Comparison of ENCODE assay signal across 10 mouse cellular contexts in the genomic region with DNA sequence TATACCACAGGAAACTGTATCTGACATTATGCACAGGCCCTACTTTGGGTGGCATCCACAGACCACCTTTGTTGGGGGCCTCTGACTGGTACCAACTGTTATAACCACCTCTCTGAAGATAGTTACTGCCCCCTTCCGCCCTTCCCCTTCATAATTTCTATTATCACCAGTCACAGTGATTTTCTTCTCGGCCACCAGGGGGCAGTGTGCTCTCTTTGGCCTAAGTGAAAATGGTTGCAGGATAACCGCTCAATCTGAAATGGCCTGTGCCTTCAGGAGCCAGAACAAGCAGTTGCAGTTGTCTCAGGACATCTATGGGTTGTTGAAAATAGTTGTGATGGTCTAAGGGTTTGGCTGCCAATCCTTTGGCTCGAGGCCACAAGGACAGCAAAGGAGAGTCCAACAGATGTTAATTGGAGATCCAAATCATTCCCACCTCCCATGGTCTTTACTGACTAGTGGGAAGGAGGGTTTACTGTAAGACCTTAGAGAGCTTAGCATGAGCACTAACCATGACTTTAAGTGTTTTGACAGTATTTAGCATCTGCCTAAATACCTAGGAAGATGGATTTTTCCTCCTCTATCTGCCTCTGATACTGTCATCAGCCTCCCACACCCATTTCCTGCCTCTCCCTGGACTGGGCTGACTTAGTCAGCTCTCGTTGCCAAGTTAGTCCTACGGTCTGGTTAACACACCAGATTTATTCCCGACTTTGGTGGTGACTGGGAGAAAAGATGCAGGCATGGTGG. TPM values are rescaled to one million over a fixed set of nuclear protein-coding genes. Genes with fewer than 3 reads are reported as not detected.
DNase-seq lines count a peak whose midpoint lies in the region; ATAC-seq lines count a peak whose summit lies in the region.
"Had no signal": no experiment of that assay in that cellular context is flagged by ENCODE, and none has a peak within 500 bp of the region (broad histone marks: within the 10 kb centered on the region; RNA-seq: fewer than 3 reads in every experiment).

No protein-coding gene starts in this region.

- no peak overlapping the region for H3K9ac ChIP-seq in heart, embryonic 11.5 days (ENCODE audit: low read depth, low read length)
- H3K9ac ChIP-seq: embryonic facial prominence, embryonic 13.5 days; liver, embryonic 13.5 days had no signal

- WGBS in heart, embryonic 11.5 days (ENCODE audit: insufficient replicate concordance), result 21% methylated on average over 7 of the region's 7 CpGs
- WGBS in macrophage (ENCODE audit: missing documents), result 14% methylated on average over 7 of the region's 7 CpGs

- no peak overlapping the region for H3K4me3 ChIP-seq in heart, embryonic 11.5 days (ENCODE audit: low read depth, low read length)
- H3K4me3 ChIP-seq in macrophage (ENCODE audit: inconsistent target), result no peak overlapping the region
- H3K4me3 ChIP-seq: embryonic facial prominence, embryonic 13.5 days; liver, embryonic 13.5 days had no signal

- no peak for ATAC-seq in heart, embryonic 11.5 days (replicated peaks; ENCODE audit: insufficient number of reproducible peaks, low FRiP score, low TSS enrichment)

- peak; percentile 53 to 61 for DNase-seq in heart, adult 18-20 months
- DNase-seq in urinary bladder, postnatal 25 days (ENCODE audit: low spot score), result peak; percentile 53
- no peak for DNase-seq in urinary bladder, adult 18-20 months (ENCODE audit: low spot score in 2 of 2)
- DNase-seq in cerebellum, postnatal 10 days, result peak; percentile 73 to 78
- peak; percentile 57 for DNase-seq in heart, postnatal 4 days
- DNase-seq in layer of hippocampus, adult 9-11 months, result no peak
- DNase-seq: liver, embryonic 13.5 days had no signal

- H3K4me1 ChIP-seq in heart, embryonic 11.5 days (ENCODE audit: control insufficient read depth, insufficient read depth, low read length), result no peaks in the 10 kb centered on the region

- H3K27ac ChIP-seq in heart, embryonic 11.5 days (ENCODE audit: low read depth, low read length), result no peak overlapping the region
- peak overlapping the region; percentile 18 for H3K27ac ChIP-seq in macrophage
- H3K27ac ChIP-seq: embryonic facial prominence, embryonic 13.5 days; liver, embryonic 13.5 days had no signal

- H3K79me2 ChIP-seq in macrophage (ENCODE audit: inconsistent target), result no peaks in the 10 kb centered on the region

- no peaks in the 10 kb centered on the region for H3K9me3 ChIP-seq in heart, embryonic 11.5 days (replicated peaks; ENCODE audit: control insufficient read depth, low read length)
- H3K9me3 ChIP-seq: embryonic facial prominence, embryonic 13.5 days; liver, embryonic 13.5 days had no signal

- no peaks in the 10 kb centered on the region for H3K36me3 ChIP-seq in heart, embryonic 11.5 days (ENCODE audit: control insufficient read depth, insufficient read depth, low read length)
- no peaks in the 10 kb centered on the region for H3K36me3 ChIP-seq in macrophage (ENCODE audit: inconsistent target)
- H3K36me3 ChIP-seq: embryonic facial prominence, embryonic 13.5 days; liver, embryonic 13.5 days had no signal

- H3K27me3 ChIP-seq in heart, embryonic 11.5 days (ENCODE audit: control insufficient read depth, insufficient read depth, low read length), result no peaks in the 10 kb centered on the region
- H3K27me3 ChIP-seq: embryonic facial prominence, embryonic 13.5 days; liver, embryonic 13.5 days had no signal

- H3K4me2 ChIP-seq in heart, embryonic 11.5 days, result no peak overlapping the region
- H3K4me2 ChIP-seq: embryonic facial prominence, embryonic 13.5 days; liver, embryonic 13.5 days had no signal

RNA-seq across cellular contexts. Expression of gene Lrrc27, which starts 4.6 kb away (rescaled TPM):
- total RNA-seq in heart, adult 18-20 months (2021), result 10 to 100 TPM; 13.6 to 16.2 TPM
- polyA plus RNA-seq in heart, embryonic 11.5 days (2014; fragmentation: Nextera tagmentation; extraction: Ambion mirVana), result 4.9 and 6.2 TPM in 2 replicates
- 1 to 10 TPM; 3.4 to 5.0 TPM for total RNA-seq in heart, postnatal 4 days (2021)
- total RNA-seq in macrophage (2018; cell fraction: chromatin; rRNA removed), result 10 to 100 TPM in 25 of 26 experiments, 1 to 10 TPM in 1; 6.5 to 82.5 (median 31.4) TPM
- 10 to 100 TPM; 20.5 to 77.7 (median 44.0) TPM for total RNA-seq in macrophage (2018; cell fraction: cytosol; rRNA removed)
- total RNA-seq in macrophage (2018; cell fraction: nucleus; rRNA removed), result 100 to 1,000 TPM in 2 of 26 experiments, 10 to 100 TPM in 23, 1 to 10 TPM in 1; 7.1 to 116 (median 41.1) TPM
- 73.4 to 159 TPM (median 94.3 TPM) in 3 replicates for polyA plus RNA-seq in macrophage (2018)

RNA-seq across cellular contexts. Expression of gene Stk32c, which starts 4.9 kb away (rescaled TPM):
- total RNA-seq in heart, adult 18-20 months (2021), result under 1 TPM; 0.51 to 0.92 TPM
- not detected in 2 replicates for polyA plus RNA-seq in heart, embryonic 11.5 days (2014; fragmentation: Nextera tagmentation; extraction: Ambion mirVana)
- total RNA-seq in heart, postnatal 4 days (2021), result 1 to 10 TPM; 3.3 to 3.4 TPM
- 1 to 10 TPM in 7 of 26 experiments, under 1 TPM in 16, not detected in 3; 0.31 to 2.4 (median 0.62) TPM for total RNA-seq in macrophage (2018; cell fraction: chromatin; rRNA removed)
- total RNA-seq in macrophage (2018; cell fraction: cytosol; rRNA removed), result under 1 TPM in 24 of 26 experiments, not detected in 2; 0.07 to 0.26 (median 0.15) TPM
- total RNA-seq in macrophage (2018; cell fraction: nucleus; rRNA removed), result 1 to 10 TPM in 2 of 26 experiments, under 1 TPM in 12, not detected in 12; 0.23 to 1.5 (median 0.38) TPM
- polyA plus RNA-seq in macrophage (2018), result 0.17 to 0.21 TPM (median 0.19 TPM) in 3 replicates
- polyA plus RNA-seq: liver, embryonic 13.5 days had no signal

RNA-seq across cellular contexts. Expression of gene Pwwp2b, which starts 40.1 kb away (rescaled TPM):
- total RNA-seq in heart, adult 18-20 months (2021), result 10 to 100 TPM in 1 of 2 experiments, 1 to 10 TPM in 1; 8.8 to 11.3 TPM
- 8.4 TPM in 2 replicates for polyA plus RNA-seq in heart, embryonic 11.5 days (2014; fragmentation: Nextera tagmentation; extraction: Ambion mirVana)
- total RNA-seq in heart, postnatal 4 days (2021), result 1 to 10 TPM; 7.9 to 9.3 TPM
- total RNA-seq in macrophage (2018; cell fraction: chromatin; rRNA removed), result 100 to 1,000 TPM in 1 of 26 experiments, 10 to 100 TPM in 25; 20.0 to 106 (median 39.1) TPM
- total RNA-seq in macrophage (2018; cell fraction: cytosol; rRNA removed), result 10 to 100 TPM; 12.0 to 39.3 (median 24.7) TPM
- 10 to 100 TPM; 13.7 to 86.6 (median 34.0) TPM for total RNA-seq in macrophage (2018; cell fraction: nucleus; rRNA removed)
- 25.2 to 32.3 TPM (median 28.0 TPM) in 3 replicates for polyA plus RNA-seq in macrophage (2018)

Comparison
In these comparisons a context has a peak if more than half of its experiments do, and no peak if none do; other contexts are left out.
1. DNase-seq: peak in heart, adult 18-20 months (2 of 2), urinary bladder, postnatal 25 days (single experiment), cerebellum, postnatal 10 days (2 of 2) and heart, postnatal 4 days (single experiment); none in urinary bladder, adult 18-20 months (0 of 2) and layer of hippocampus, adult 9-11 months (single experiment).